Mouse (Mus musculus) right cerebral cortex, postnatal 14 days (tissue): Measurements from ENCODE around the gene Crebbp.
"Not testable (repeated sequence)": the region's sequence is repeated elsewhere in the genome, so short reads cannot be mapped to it uniquely, and the experiment has no call there.

Experiments used
- DNase-seq: peaks from one replicate; pipeline ENCODE4 v3.0.0; 2022

The Crebbp gene

GRCm38 (mm10) chr16:4213799-4214551 is at the start of gene Crebbp:
Crebbp (minus strand) TSS chr16:4213997.
- DNase-seq, result peak; percentile 97

GRCm38 (mm10) chr16:4263486-4263885 is 49.7 kb upstream of the Crebbp start:
- DNase-seq, result no peak

- DNase-seq, result no peak
Measured at GRCm38 (mm10) chr16:4257546-4257945, 43.7 kb upstream of the Crebbp start.

- no peak for DNase-seq
Measured at GRCm38 (mm10) chr16:4248791-4249190, 35.0 kb upstream of the Crebbp start.

GRCm38 (mm10) chr16:4245241-4245640 is 31.4 kb upstream of the Crebbp start:
- not testable (repeated sequence) for DNase-seq

- DNase-seq, result no peak
Measured at GRCm38 (mm10) chr16:4236131-4236530, 22.3 kb upstream of the Crebbp start.

- DNase-seq, result no peak
Measured at GRCm38 (mm10) chr16:4235587-4235986, 21.8 kb upstream of the Crebbp start.

GRCm38 (mm10) chr16:4225841-4226240 is 12.0 kb upstream of the Crebbp start:
- DNase-seq, result no peak

GRCm38 (mm10) chr16:4214631-4215240 is 939 bp upstream of the Crebbp start:
- DNase-seq, result no peak

- peak; percentile 72 for DNase-seq
Measured at GRCm38 (mm10) chr16:4212963-4213798, 616 bp downstream of the Crebbp start.

- no peak for DNase-seq
Measured at GRCm38 (mm10) chr16:4212167-4212962, 1.4 kb downstream of the Crebbp start.

- no peak for DNase-seq
Measured at GRCm38 (mm10) chr16:4210290-4210689, 3.5 kb downstream of the Crebbp start.

GRCm38 (mm10) chr16:4203592-4203991 is 10.2 kb downstream of the Crebbp start:
- no peak for DNase-seq

GRCm38 (mm10) chr16:4199995-4200394 is 13.8 kb downstream of the Crebbp start:
- no peak for DNase-seq

GRCm38 (mm10) chr16:4199566-4199965 is 14.2 kb downstream of the Crebbp start:
- no peak for DNase-seq

GRCm38 (mm10) chr16:4198004-4198403 is 15.8 kb downstream of the Crebbp start:
- no peak for DNase-seq

- DNase-seq, result no peak
Measured at GRCm38 (mm10) chr16:4190166-4190565, 23.6 kb downstream of the Crebbp start.

- no peak for DNase-seq
Measured at GRCm38 (mm10) chr16:4175134-4175533, 38.7 kb downstream of the Crebbp start.

GRCm38 (mm10) chr16:4169530-4169929 is 44.3 kb downstream of the Crebbp start:
- DNase-seq, result no peak

GRCm38 (mm10) chr16:4168476-4168875 is 45.3 kb downstream of the Crebbp start:
- DNase-seq, result no peak

GRCm38 (mm10) chr16:4160898-4161247 is 52.9 kb downstream of the Crebbp start:
- DNase-seq, result no peak

- DNase-seq, result no peak
Measured at GRCm38 (mm10) chr16:4160246-4160897, 53.4 kb downstream of the Crebbp start.
